Mouse (Mus musculus) kidney, adult 2 months (tissue): ENCODE measurements at regions not wholly inside any gene's neighbourhood (a gene's known extent, or its start where the extent isn't known, plus 50 kb on each side); places are given as distances from the start of the nearest gene placed in this dataset.

Experiments used
- CTCF ChIP-seq: fragments of 200-500 bp; conservative IDR thresholded peaks from 2 replicates; pipeline ENCODE4 v1.5.1; 2011; ENCODE audit warnings: low read depth, mild to moderate bottlenecking, control low read depth, low read length, moderate library complexity, mixed read lengths; ENCODE audit not compliant: insufficient read depth, insufficient read length
- POLR2A ChIP-seq: fragments of 200-500 bp; IDR thresholded peaks from one replicate; pipeline ENCODE4 v1.6.1; 2011; ENCODE audit warnings: low read depth, low read length, control low read depth

DNA sequence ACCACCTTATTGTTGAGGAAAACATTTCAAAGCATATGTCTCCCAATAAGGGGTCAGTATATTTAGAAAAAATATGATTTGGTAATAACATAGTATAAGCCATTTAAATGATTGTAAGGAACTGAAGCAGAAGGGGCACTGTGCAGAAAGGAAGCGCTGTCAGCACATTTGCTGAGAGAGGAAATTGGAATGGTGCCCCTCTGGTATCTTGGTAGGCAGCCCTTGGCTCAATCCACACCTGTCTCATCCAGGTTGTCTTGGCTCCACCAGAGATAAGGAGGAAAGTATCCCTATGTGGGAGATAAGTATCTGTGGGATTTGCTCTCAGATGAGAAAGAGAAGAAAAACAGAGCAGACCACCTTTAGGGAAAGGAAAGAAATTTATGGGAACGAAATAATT, 136.5 kb upstream of the Tmtc4 start:
- no peak for TF ChIP-seq CTCF
- no peak for TF ChIP-seq POLR2A
